Mouse (Mus musculus) kidney, adult 2 months (tissue): ENCODE results near the gene Vmn2r74. TPM values are rescaled to one million over a fixed set of nuclear protein-coding genes. Genes with fewer than 3 reads are reported as not detected.

ENCODE experiments used
- DNase-seq: peaks from one replicate; pipeline ENCODE4 v3.0.0; 2021
- H3K27ac ChIP-seq: fragments of 200-500 bp; 2 replicates; pipeline ENCODE4 v1.5.1; 2012; ENCODE audit warnings: low read depth, low read length, control low read depth, inconsistent platforms; ENCODE audit not compliant: insufficient read depth
- H3K27me3 ChIP-seq: fragments of 200-500 bp; replicated peaks from 2 replicates; pipeline ENCODE4 v1.6.1; 2012; ENCODE audit warnings: mild to moderate bottlenecking, moderate library complexity, low read length, inconsistent platforms; ENCODE audit not compliant: control insufficient read depth, insufficient read depth
- H3K36me3 ChIP-seq: fragments of 200-500 bp; 2 replicates; pipeline ENCODE4 v1.6.1; 2012; ENCODE audit warnings: mild to moderate bottlenecking, moderate library complexity, low read length, inconsistent platforms; ENCODE audit not compliant: control insufficient read depth, insufficient read depth
- H3K4me1 ChIP-seq: fragments of 200-500 bp; 2 replicates; pipeline ENCODE4 v1.6.1; 2011; ENCODE audit warnings: low read length; ENCODE audit not compliant: control insufficient read depth, insufficient read depth
- H3K4me3 ChIP-seq: fragments of 200-500 bp; 2 replicates; pipeline ENCODE4 v1.5.1; 2011; ENCODE audit warnings: mild to moderate bottlenecking, low read depth, low read length, control low read depth; ENCODE audit not compliant: insufficient read depth
- CTCF ChIP-seq: fragments of 200-500 bp; conservative IDR thresholded peaks from 2 replicates; pipeline ENCODE4 v1.5.1; 2011; ENCODE audit warnings: low read depth, mild to moderate bottlenecking, control low read depth, low read length, moderate library complexity, mixed read lengths; ENCODE audit not compliant: insufficient read depth, insufficient read length
- POLR2A ChIP-seq: fragments of 200-500 bp; IDR thresholded peaks from one replicate; pipeline ENCODE4 v1.6.1; 2011; ENCODE audit warnings: low read depth, low read length, control low read depth
- WGBS: fragments of 180-500 bp; shearing (Covaris S2); methylation state at CpG from one replicate; pipeline ENCODE4 v1.1.7; 2018; 5-methylcytosine and 5-hydroxymethylcytosine counted together
- polyA plus RNA-seq: library from polyadenylated mRNA; depleted of rRNA; stranded (reverse); fragments of >200 nt; gene quantifications from 2 replicates; pipeline ENCODE4 v1.2.3, GENCODE M21; 2012; rRNA removed

The Vmn2r74 gene
- not detected in 2 replicates for polyA plus RNA-seq

DNA sequence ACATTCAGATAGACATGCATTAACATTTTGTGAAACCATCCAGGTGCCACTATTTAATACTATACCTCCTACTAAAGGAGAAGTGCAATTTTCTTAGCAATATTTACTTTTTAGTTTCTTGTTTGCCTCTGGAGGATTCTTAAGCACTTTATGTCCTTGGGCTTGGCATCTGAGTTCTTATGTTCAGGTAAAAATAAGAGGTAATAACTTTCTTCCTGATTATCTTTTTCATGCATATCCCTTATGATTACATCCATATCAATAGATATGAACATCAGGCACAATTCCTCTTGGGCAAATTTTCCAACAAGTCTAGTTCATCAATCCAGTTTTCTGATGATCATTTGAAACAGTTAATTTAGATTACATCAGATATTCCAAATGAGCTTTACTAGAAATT is at the start of gene Vmn2r74:
Gene Vmn2r74 (minus strand): TSS at position 101 of the 400 bp plus-strand sequence.
- Histone ChIP-seq H3K27me3 (no peaks in the 10 kb centered on the region), H3K36me3 (no peaks in the 10 kb centered on the region), H3K27ac (no peak within 1 kb of the TSS), H3K4me3 (no peak within 1 kb of the TSS), H3K4me1 (no peaks in the 10 kb centered on the region)
- TF ChIP-seq CTCF (no peak), POLR2A (no peak)
- DNase-seq = no peak

GRCm38 (mm10) chr7:86007533-86007932 is 46.1 kb upstream of the Vmn2r74 start:
- 88% methylated on average over 2 of the region's 2 CpGs for WGBS

More at GRCm38 (mm10) chr7:86007533-86007932, 46.1 kb upstream of the Vmn2r74 start:
- no peak for DNase-seq
- Histone ChIP-seq H3K4me3 (no peak overlapping the region), H3K27me3 (no peaks in the 10 kb centered on the region), H3K36me3 (no peaks in the 10 kb centered on the region), H3K4me1 (no peaks in the 10 kb centered on the region), H3K27ac (no peak overlapping the region)
- TF ChIP-seq POLR2A (no peak), CTCF (no peak)

Other genes with a start within 250 kb of the Vmn2r74 start
- not detected in 2 replicates for gene Vmn2r72, start 206.5 kb downstream of the Vmn2r74 start, polyA plus RNA-seq
- gene Vmn2r73, start 85.4 kb downstream of the Vmn2r74 start, polyA plus RNA-seq = not detected in 2 replicates
- not detected in 2 replicates for gene Vmn2r75, start 210.1 kb upstream of the Vmn2r74 start, polyA plus RNA-seq